Mouse (Mus musculus) E14TG2a.4 (cell line): ENCODE data around the gene Nubpl.

Source experiments
- CTCF ChIP-seq: conservative IDR thresholded peaks from 2 replicates; pipeline ENCODE4 v1.5.1; 2014; ENCODE audit warnings: low read length
- NANOG ChIP-seq: IDR thresholded peaks from 2 replicates; pipeline ENCODE4 v1.6.1; 2014; ENCODE audit warnings: borderline replicate concordance, low read length, mixed read lengths

GRCm38 (mm10) chr12:52338136-52338753 lies 240.7 kb downstream of the Nubpl start:
- TF ChIP-seq CTCF (no peak), NANOG (no peak)
